ENCODE assay signal across 14 mouse cellular contexts in genomic region chr6:103312935-103313334, GRCm38 (mm10).
"Had no signal": no experiment of that assay in that cellular context is flagged by ENCODE, and none has a peak within 500 bp of the region (broad histone marks: within the 10 kb centered on the region; RNA-seq: fewer than 3 reads in every experiment).

No protein-coding gene starts in this region.

- H3K27me3 ChIP-seq: kidney, embryonic 15.5 days; limb, embryonic 13.5 days; liver, embryonic 15.5 days had no signal

- DNase-seq: kidney, adult 11 months; kidney, postnatal 14 days; left cerebral cortex, postnatal 4 days; lung, adult 2 months; lung, postnatal 36 days; right cerebral cortex, postnatal 4 days; spleen, adult 18-20 months; thymus, adult 18-20 months; thymus, postnatal 14 days had no signal

- H3K4me3 ChIP-seq: kidney, embryonic 15.5 days; limb, embryonic 13.5 days; liver, embryonic 15.5 days had no signal

- H3K4me2 ChIP-seq: kidney, embryonic 15.5 days; limb, embryonic 13.5 days; liver, embryonic 11.5 days; liver, embryonic 15.5 days had no signal

- H3K36me3 ChIP-seq: kidney, embryonic 15.5 days; limb, embryonic 13.5 days; liver, embryonic 15.5 days had no signal

- H3K4me1 ChIP-seq: limb, embryonic 13.5 days; liver, embryonic 15.5 days had no signal

- H3K27ac ChIP-seq: kidney, embryonic 15.5 days; limb, embryonic 13.5 days; liver, embryonic 15.5 days had no signal

- H3K9ac ChIP-seq: kidney, embryonic 15.5 days; limb, embryonic 13.5 days; liver, embryonic 15.5 days had no signal

- ATAC-seq: lung, postnatal 0 days had no signal

- H3K9me3 ChIP-seq: kidney, embryonic 15.5 days; limb, embryonic 13.5 days; liver, embryonic 15.5 days had no signal
